28 mouse cellular contexts compared by ENCODE assay signal in genomic region chr17:23627813-23628212, GRCm38 (mm10). TPM values are rescaled to one million over a fixed set of nuclear protein-coding genes. Genes with fewer than 3 reads are reported as not detected.
DNase-seq lines count a peak whose midpoint lies in the region; ATAC-seq lines count a peak whose summit lies in the region.
"Had no signal": no experiment of that assay in that cellular context is flagged by ENCODE, and none has a peak within 500 bp of the region (broad histone marks: within the 10 kb centered on the region; RNA-seq: fewer than 3 reads in every experiment).

No protein-coding gene starts in this region.

- no peaks in the 10 kb centered on the region for H3K27me3 ChIP-seq in forebrain, embryonic 13.5 days
- H3K27me3 ChIP-seq in forebrain, embryonic 15.5 days = no peaks in the 10 kb centered on the region
- peaks cover 29% of the 10 kb centered on the region for H3K27me3 ChIP-seq in heart, embryonic 12.5 days (replicated peaks)

- H3K36me3 ChIP-seq in forebrain, embryonic 13.5 days (ENCODE audit: poor library complexity, severe bottlenecking) = no peaks in the 10 kb centered on the region
- H3K36me3 ChIP-seq in forebrain, embryonic 15.5 days = no peaks in the 10 kb centered on the region
- H3K36me3 ChIP-seq in heart, embryonic 12.5 days = no peaks in the 10 kb centered on the region
- H3K36me3 ChIP-seq: G1E had no signal

- H3K9ac ChIP-seq in forebrain, embryonic 13.5 days = 0 out of 2 replicates have a peak overlapping the region, but pooled peaks have one; percentile 21
- H3K9ac ChIP-seq in forebrain, embryonic 15.5 days (replicated peaks) = no peak overlapping the region
- no peak overlapping the region for H3K9ac ChIP-seq in heart, embryonic 12.5 days

- 35% methylated on average over 7 of the region's 7 CpGs for WGBS in forebrain, embryonic 13.5 days
- WGBS in forebrain, embryonic 15.5 days = 39% methylated on average over 7 of the region's 7 CpGs
- WGBS in heart, embryonic 12.5 days = 29% methylated on average over 7 of the region's 7 CpGs

- DNase-seq in ES-CJ7 (ENCODE audit: low read depth, low spot score) (peak; percentile 72), R1 (ENCODE audit: low read depth, low spot score) (peak; percentile 75), ZHBTc4 (ENCODE audit: low read depth, low spot score) (peak; percentile 60)
- DNase-seq in layer of hippocampus, adult 8-10 months (ENCODE audit: low spot score in 2 of 2) = no peak
- DNase-seq in neural tube, embryonic 10.5 days (ENCODE audit: extremely low spot score, low spot score) = no peak
- DNase-seq: adrenal gland, adult 2 months; adrenal gland, adult 8-10 months; adrenal gland, postnatal 10 days; adrenal gland, postnatal 14 days; adrenal gland, postnatal 25 days; adrenal gland, postnatal 36 days; B cell, adult 2 months; cerebellum, adult 11 months; cerebellum, adult 11-12 months; cerebellum, adult 18-20 months; cerebellum, adult 2 months; cerebellum, adult 8-10 months had no signal

- no peak for ATAC-seq in forebrain, embryonic 13.5 days
- no peak for ATAC-seq in forebrain, embryonic 15.5 days (replicated peaks)
- no peak for ATAC-seq in heart, embryonic 12.5 days (ENCODE audit: insufficient number of reproducible peaks, low FRiP score)
- ATAC-seq: activated CD4-positive, CD25-positive, alpha-beta regulatory T cell, adult 4 months; CD4-positive, CD25-positive, alpha-beta regulatory T cell, adult 4 months; Patski had no signal

- H3K27ac ChIP-seq in forebrain, embryonic 13.5 days = no peak overlapping the region
- no peak overlapping the region for H3K27ac ChIP-seq in forebrain, embryonic 15.5 days (replicated peaks)
- no peak overlapping the region for H3K27ac ChIP-seq in heart, embryonic 12.5 days (ENCODE audit: poor library complexity, severe bottlenecking)

- no peaks in the 10 kb centered on the region; the same call in 1 of the 2 replicates for H3K4me1 ChIP-seq in forebrain, embryonic 13.5 days
- H3K4me1 ChIP-seq in forebrain, embryonic 15.5 days = no peaks in the 10 kb centered on the region; the same call in 1 of the 2 replicates
- H3K4me1 ChIP-seq in heart, embryonic 12.5 days (replicated peaks) = peaks cover 5% of the 10 kb centered on the region; the same call in 1 of the 2 replicates

- H3K4me3 ChIP-seq in forebrain, embryonic 13.5 days = no peak overlapping the region
- H3K4me3 ChIP-seq in forebrain, embryonic 15.5 days = no peak overlapping the region
- H3K4me3 ChIP-seq in heart, embryonic 12.5 days = no peak overlapping the region

- no peaks in the 10 kb centered on the region for H3K9me3 ChIP-seq in forebrain, embryonic 13.5 days (replicated peaks)
- H3K9me3 ChIP-seq in forebrain, embryonic 15.5 days = no peaks in the 10 kb centered on the region
- H3K9me3 ChIP-seq in heart, embryonic 12.5 days (replicated peaks) = no peaks in the 10 kb centered on the region
- H3K9me3 ChIP-seq: G1E had no signal

- H3K4me2 ChIP-seq in forebrain, embryonic 13.5 days = no peak overlapping the region
- no peak overlapping the region for H3K4me2 ChIP-seq in forebrain, embryonic 15.5 days (replicated peaks)
- H3K4me2 ChIP-seq in heart, embryonic 12.5 days = no peak overlapping the region

RNA-seq across cellular contexts. Expression of gene Mmp25, which starts 17.3 kb away (rescaled TPM):
- 0.81 and 0.87 TPM in 2 replicates for polyA plus RNA-seq in forebrain, embryonic 13.5 days (2015; fragmentation: Nextera tagmentation; extraction: Ambion mirVana)
- 1.3 and 1.7 TPM in 2 replicates for polyA plus RNA-seq in forebrain, embryonic 15.5 days (2015; fragmentation: Nextera tagmentation; extraction: Ambion mirVana)
- under 1 TPM; 0.19 to 0.34 (median 0.26) TPM for total RNA-seq in layer of hippocampus, adult 8-10 months (2022)
- polyA plus RNA-seq in heart, embryonic 12.5 days (2016; fragmentation: Nextera tagmentation; extraction: Ambion mirVana) = 0.42 and 0.75 TPM in 2 replicates
- total RNA-seq: CH12.LX, MEL had no signal
- polyA plus RNA-seq: G1E, Patski had no signal

RNA-seq across cellular contexts. Expression of gene Zscan10, which starts 27.2 kb away (rescaled TPM):
- polyA plus RNA-seq in forebrain, embryonic 13.5 days (2015; fragmentation: Nextera tagmentation; extraction: Ambion mirVana) = 0.24 TPM in 1 of 2 replicates, not detected in the other
- polyA plus RNA-seq in forebrain, embryonic 15.5 days (2015; fragmentation: Nextera tagmentation; extraction: Ambion mirVana) = not detected in 2 replicates
- not detected for total RNA-seq in layer of hippocampus, adult 8-10 months (2022)
- not detected in 2 replicates for polyA plus RNA-seq in heart, embryonic 12.5 days (2016; fragmentation: Nextera tagmentation; extraction: Ambion mirVana)
- total RNA-seq: adrenal gland, adult 18-20 months; adrenal gland, adult 2 months; adrenal gland, adult 8-10 months; adrenal gland, postnatal 10 days; adrenal gland, postnatal 14 days; adrenal gland, postnatal 25 days; adrenal gland, postnatal 36 days; adrenal gland, postnatal 4 days; CH12.LX; MEL had no signal
- polyA plus RNA-seq: adrenal gland, adult 2 months; Patski had no signal

RNA-seq across cellular contexts. Expression of gene Zfp13, which starts 28.5 kb away (rescaled TPM):
- polyA plus RNA-seq in forebrain, embryonic 13.5 days (2015; fragmentation: Nextera tagmentation; extraction: Ambion mirVana) = 21.2 and 26.8 TPM in 2 replicates
- polyA plus RNA-seq in forebrain, embryonic 15.5 days (2015; fragmentation: Nextera tagmentation; extraction: Ambion mirVana) = 26.9 and 30.2 TPM in 2 replicates
- 10 to 100 TPM; 28.9 to 32.6 (median 31.6) TPM for total RNA-seq in layer of hippocampus, adult 8-10 months (2022)
- 9.1 and 10.7 TPM in 2 replicates for polyA plus RNA-seq in heart, embryonic 12.5 days (2016; fragmentation: Nextera tagmentation; extraction: Ambion mirVana)
- total RNA-seq: G1E had no signal
- polyA plus RNA-seq: activated CD4-positive, CD25-positive, alpha-beta regulatory T cell, adult 4 months had no signal

RNA-seq across cellular contexts. Expression of gene Bicdl2, which starts 32.5 kb away (rescaled TPM):
- polyA plus RNA-seq in forebrain, embryonic 13.5 days (2015; fragmentation: Nextera tagmentation; extraction: Ambion mirVana) = 0.14 and 0.35 TPM in 2 replicates
- 0.22 TPM in 1 of 2 replicates, not detected in the other for polyA plus RNA-seq in forebrain, embryonic 15.5 days (2015; fragmentation: Nextera tagmentation; extraction: Ambion mirVana)
- not detected for total RNA-seq in layer of hippocampus, adult 8-10 months (2022)
- polyA plus RNA-seq in heart, embryonic 12.5 days (2016; fragmentation: Nextera tagmentation; extraction: Ambion mirVana) = 0.36 TPM in 1 of 2 replicates, not detected in the other
- total RNA-seq: adrenal gland, adult 18-20 months; adrenal gland, adult 2 months; adrenal gland, adult 8-10 months; adrenal gland, postnatal 10 days; adrenal gland, postnatal 14 days; adrenal gland, postnatal 25 days; adrenal gland, postnatal 36 days; CH12.LX; G1E had no signal
- polyA plus RNA-seq: adrenal gland, adult 2 months; cerebellum, adult 2 months; G1E had no signal

RNA-seq across cellular contexts. Expression of gene Hcfc1r1, which starts 45.6 kb away (rescaled TPM):
- 56.8 and 60.3 TPM in 2 replicates for polyA plus RNA-seq in forebrain, embryonic 13.5 days (2015; fragmentation: Nextera tagmentation; extraction: Ambion mirVana)
- 90.3 and 92.0 TPM in 2 replicates for polyA plus RNA-seq in forebrain, embryonic 15.5 days (2015; fragmentation: Nextera tagmentation; extraction: Ambion mirVana)
- 100 to 1,000 TPM; 104 to 122 (median 108) TPM for total RNA-seq in layer of hippocampus, adult 8-10 months (2022)
- 334 and 337 TPM in 2 replicates for polyA plus RNA-seq in heart, embryonic 12.5 days (2016; fragmentation: Nextera tagmentation; extraction: Ambion mirVana)

Comparison
In these comparisons a context has a peak if more than half of its experiments do, and no peak if none do; other contexts are left out.
1. DNase-seq: peak in ES-CJ7 (single experiment), R1 (single experiment) and ZHBTc4 (single experiment); none in layer of hippocampus, adult 8-10 months (0 of 2) and neural tube, embryonic 10.5 days (single experiment).